Mouse (Mus musculus) heart, adult 2 months (tissue): ENCODE data around the gene Eno2. TPM values are rescaled to one million over a fixed set of nuclear protein-coding genes. Genes with fewer than 3 reads are reported as not detected.

ENCODE experiments used
- DNase-seq, 2 experiments: peaks; one replicate each; pipeline ENCODE4 v3.0.0; 2021
- H3K27ac ChIP-seq: fragments of 200-600 bp; 2 replicates; pipeline ENCODE4 v1.8.1; 2022
- H3K27me3 ChIP-seq: fragments of 200-500 bp; 2 replicates; pipeline ENCODE4 v1.6.1; 2012; ENCODE audit warnings: mild to moderate bottlenecking, low read length, inconsistent platforms, mixed read lengths; ENCODE audit not compliant: control insufficient read depth, insufficient read depth
- H3K36me3 ChIP-seq: fragments of 200-500 bp; 2 replicates; pipeline ENCODE4 v1.6.1; 2012; ENCODE audit warnings: low read length, inconsistent platforms; ENCODE audit not compliant: control insufficient read depth, insufficient read depth
- H3K4me1 ChIP-seq: fragments of 200-500 bp; 2 replicates; pipeline ENCODE4 v1.6.1; 2011; ENCODE audit warnings: low read length; ENCODE audit not compliant: control insufficient read depth, insufficient read depth
- H3K4me3 ChIP-seq: fragments of 200-600 bp; 2 replicates; pipeline ENCODE4 v1.8.1; 2022
- H3K79me2 ChIP-seq: fragments of 200-500 bp; replicated peaks from 2 replicates; pipeline ENCODE4 v1.6.1; 2012; ENCODE audit warnings: mild to moderate bottlenecking, inconsistent platforms, low read length, moderate library complexity, mixed read lengths; ENCODE audit not compliant: control insufficient read depth, insufficient read depth
- H3K9ac ChIP-seq: fragments of 200-500 bp; 2 replicates; pipeline ENCODE4 v1.6.1; 2012; ENCODE audit warnings: low read depth, mild to moderate bottlenecking, control low read depth, inconsistent platforms, low read length, mixed read lengths
- CTCF ChIP-seq: fragments of 200-600 bp; IDR thresholded peaks from 2 replicates; pipeline ENCODE4 v1.8.1; 2022; ENCODE audit warnings: antibody characterized with exemption, mild to moderate bottlenecking, moderate library complexity
- EP300 ChIP-seq: fragments of 200-500 bp; IDR thresholded peaks from 2 replicates; pipeline ENCODE4 v1.6.1; 2011; ENCODE audit warnings: low read depth, low read length, control low read depth; ENCODE audit not compliant: insufficient read depth
- POLR2A ChIP-seq: fragments of 200-500 bp; IDR thresholded peaks from 2 replicates; pipeline ENCODE4 v1.6.1; 2011; ENCODE audit warnings: mild to moderate bottlenecking, low read depth, low read length, control low read depth; ENCODE audit not compliant: insufficient read depth
- WGBS: fragments of 180-500 bp; shearing (Covaris S2); methylation state at CpG from one replicate; pipeline ENCODE4 v1.1.7; 2018; 5-methylcytosine and 5-hydroxymethylcytosine counted together
- intact Hi-C: fragments of 180-260 bp; cut with DNase I; formaldehyde crosslinking; loops from one replicate; pipeline ENCODE4 v1.15.1; 2025
- polyA plus RNA-seq: library from polyadenylated mRNA; depleted of rRNA; stranded (reverse); fragments of >200 nt; gene quantifications from 2 replicates; pipeline ENCODE4 v1.2.3, GENCODE M21; 2012
- total RNA-seq, 2 experiments: library from RNA; stranded (reverse); gene quantifications; 2 replicates each; pipeline ENCODE4 v1.2.3; 2021

Gene Eno2
- total and polyA plus RNA-seq, 3 experiments = 2.4 to 2.7 (median 2.4) TPM

DNA sequence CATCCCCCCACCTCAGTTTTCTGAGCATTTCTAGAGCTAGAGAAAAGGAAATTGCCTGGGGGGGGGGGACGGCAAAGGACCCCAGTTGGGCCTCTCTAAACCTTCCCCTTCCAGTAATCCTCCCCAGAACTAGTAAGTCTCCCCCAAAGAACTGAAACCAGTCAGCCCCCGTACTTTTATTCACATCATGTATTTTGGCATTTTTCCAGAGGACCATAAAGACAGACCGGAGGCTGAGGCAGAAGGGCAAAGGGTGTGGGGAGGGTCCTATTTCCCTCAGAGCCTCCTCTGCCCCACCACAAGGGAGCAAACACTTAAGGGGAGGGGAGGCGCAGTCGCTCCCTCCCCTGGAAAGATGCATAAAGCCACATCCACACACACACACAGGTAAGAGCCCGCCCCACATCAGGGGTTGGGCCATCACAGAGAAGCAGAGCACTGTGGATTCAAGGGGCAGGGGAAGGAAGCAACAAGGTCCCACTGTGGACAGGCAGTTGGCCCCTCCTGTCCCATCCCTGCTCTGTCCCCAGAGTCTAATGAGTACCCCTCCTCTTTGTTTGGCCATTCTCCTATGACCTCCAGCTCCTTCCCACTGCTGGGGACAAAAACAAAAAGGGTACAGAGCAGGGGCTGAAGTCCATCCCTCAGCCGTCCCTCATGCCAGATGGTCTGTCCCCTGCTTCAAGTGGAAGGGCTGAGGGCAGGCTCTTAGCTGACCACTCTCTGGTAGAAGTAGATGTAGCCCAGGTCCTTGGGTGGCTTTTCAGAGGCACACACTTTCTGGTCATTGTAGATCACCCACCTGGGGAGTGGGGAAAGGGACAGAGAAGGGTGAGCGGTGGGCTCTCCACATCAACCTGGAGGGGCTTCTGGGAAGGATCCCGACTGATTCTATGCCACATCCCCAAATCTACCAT, 45.6 kb upstream of the Eno2 start:
- TF ChIP-seq POLR2A = no peak
- TF ChIP-seq EP300 = no peak
- TF ChIP-seq CTCF = no peak
- Histone ChIP-seq H3K27me3 (no peaks in the 10 kb centered on the region), H3K4me3 (no peak overlapping the region), H3K27ac (no peak overlapping the region), H3K4me1 (peaks cover 4% of the 10 kb centered on the region), H3K79me2 (no peaks in the 10 kb centered on the region), H3K9ac (no peak overlapping the region), H3K36me3 (no peaks in the 10 kb centered on the region; the same call in 1 of the 2 replicates)
- 78% methylated on average over 9 of the region's 9 CpGs for WGBS
- DNase-seq = peak in 1 of 2 experiments; percentile 15
- intact Hi-C loops = no loop called here

DNA sequence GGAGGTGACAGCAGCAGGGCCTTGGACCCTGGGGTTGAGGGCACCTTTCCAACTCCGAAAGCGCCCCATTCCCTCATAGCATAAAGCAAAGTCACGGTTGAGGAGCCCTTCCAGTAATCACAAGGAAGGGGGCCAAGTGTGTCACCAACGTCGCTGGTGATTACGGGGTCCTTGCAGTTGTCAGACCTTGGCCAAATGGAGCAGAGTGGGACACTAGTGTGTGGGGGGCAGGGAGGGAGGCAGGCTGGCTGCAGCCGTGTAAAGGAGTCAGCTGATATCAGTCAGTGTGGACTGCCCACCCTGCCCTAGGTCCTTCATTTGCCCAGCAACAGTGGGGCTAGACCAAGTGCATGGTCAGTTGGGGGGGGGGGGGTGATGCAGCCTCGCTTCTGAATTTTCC, 45.0 kb upstream of the Eno2 start:
- Histone ChIP-seq H3K36me3 (no peaks in the 10 kb centered on the region; the same call in 1 of the 2 replicates), H3K9ac (0 out of 2 replicates have a peak overlapping the region, but pooled peaks have one; percentile 6), H3K4me1 (peaks cover 8% of the 10 kb centered on the region), H3K79me2 (no peaks in the 10 kb centered on the region), H3K27ac (peak overlapping the region; percentile 92; the same call in 1 of the 2 replicates), H3K4me3 (peak overlapping the region; percentile 85; the same call in 1 of the 2 replicates), H3K27me3 (no peaks in the 10 kb centered on the region)
- WGBS = 41% methylated on average over 8 of the region's 8 CpGs
- no peak for DNase-seq
- TF ChIP-seq EP300 = no peak
- TF ChIP-seq POLR2A = no peak
- TF ChIP-seq CTCF = no peak
- intact Hi-C loops = no loop called here

DNA sequence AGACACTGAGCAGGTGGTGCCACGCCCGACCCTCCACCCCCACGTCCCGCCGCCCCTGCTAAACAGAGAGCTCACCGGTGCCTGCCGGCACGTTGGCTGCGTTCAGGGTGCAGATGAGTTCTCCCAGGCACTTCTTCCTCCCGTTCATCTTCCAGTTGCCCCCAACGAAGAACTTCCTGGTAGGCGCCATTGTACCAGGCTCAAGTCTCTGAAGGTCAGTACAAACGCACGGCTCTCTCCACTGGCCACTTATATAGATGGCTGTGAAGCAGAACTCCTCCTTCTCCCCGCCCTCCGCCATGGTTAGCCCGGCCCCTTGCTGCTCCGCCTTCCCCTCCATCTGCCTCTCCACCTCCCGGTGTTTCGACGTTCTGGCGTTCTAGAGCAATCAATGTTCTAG, 44.5 kb upstream of the Eno2 start, which contains the start of gene Tpi1:
Gene Tpi1 (minus strand): TSS at position 364 of the 400 bp plus-strand sequence.
- H3K36me3 ChIP-seq = no peaks in the 10 kb centered on the region; the same call in 1 of the 2 replicates
- peak; percentile 92 to 93 for DNase-seq
- intact Hi-C loops = no loop called here
- peak within 1 kb of the TSS; percentile 70 for H3K9ac ChIP-seq
- no peaks in the 10 kb centered on the region for H3K79me2 ChIP-seq
- no peaks in the 10 kb centered on the region for H3K27me3 ChIP-seq
- H3K4me3 ChIP-seq = peak within 1 kb of the TSS; percentile 85
- under 1% methylated on average over 22 of the region's 22 CpGs for WGBS
- H3K4me1 ChIP-seq = peaks cover 8% of the 10 kb centered on the region
- peak within 1 kb of the TSS; percentile 92 for H3K27ac ChIP-seq
- TF ChIP-seq POLR2A = peak; percentile 99
- peak; percentile 91 for TF ChIP-seq EP300
- no peak for TF ChIP-seq CTCF

DNA sequence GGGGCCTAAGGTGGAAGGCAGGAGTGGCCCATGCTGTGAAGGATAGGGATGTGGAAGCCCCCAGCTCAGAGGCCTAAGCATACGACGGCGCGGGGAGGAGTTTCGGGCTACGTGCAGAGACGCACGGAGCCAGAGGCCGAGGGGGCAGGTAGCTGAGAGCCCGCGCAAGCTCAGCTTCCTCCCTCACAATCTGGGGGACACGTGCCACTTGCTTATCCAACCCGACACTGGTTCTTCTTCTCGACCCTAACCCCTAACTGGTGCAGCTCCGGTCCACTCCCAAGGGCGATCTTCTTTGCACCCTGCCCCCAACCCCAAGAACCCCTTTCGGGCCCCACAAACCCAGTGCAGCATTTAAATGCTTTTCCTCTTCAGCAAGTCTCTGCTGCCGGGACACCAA, 44.0 kb upstream of the Eno2 start:
- under 1% methylated on average over 18 of the region's 18 CpGs for WGBS
- TF ChIP-seq EP300 (no peak), CTCF (no peak), POLR2A (no peak; the same call in 1 of the 2 replicates)
- no peaks in the 10 kb centered on the region; the same call in 1 of the 2 replicates for H3K36me3 ChIP-seq
- H3K79me2 ChIP-seq = no peaks in the 10 kb centered on the region
- H3K4me1 ChIP-seq = peaks cover 8% of the 10 kb centered on the region
- no peaks in the 10 kb centered on the region for H3K27me3 ChIP-seq
- H3K4me3 ChIP-seq = peak overlapping the region; percentile 85
- peak; percentile 72 to 75 for DNase-seq
- peak overlapping the region; percentile 70 for H3K9ac ChIP-seq
- intact Hi-C loops = no loop called here
- H3K27ac ChIP-seq = peak overlapping the region; percentile 92

DNA sequence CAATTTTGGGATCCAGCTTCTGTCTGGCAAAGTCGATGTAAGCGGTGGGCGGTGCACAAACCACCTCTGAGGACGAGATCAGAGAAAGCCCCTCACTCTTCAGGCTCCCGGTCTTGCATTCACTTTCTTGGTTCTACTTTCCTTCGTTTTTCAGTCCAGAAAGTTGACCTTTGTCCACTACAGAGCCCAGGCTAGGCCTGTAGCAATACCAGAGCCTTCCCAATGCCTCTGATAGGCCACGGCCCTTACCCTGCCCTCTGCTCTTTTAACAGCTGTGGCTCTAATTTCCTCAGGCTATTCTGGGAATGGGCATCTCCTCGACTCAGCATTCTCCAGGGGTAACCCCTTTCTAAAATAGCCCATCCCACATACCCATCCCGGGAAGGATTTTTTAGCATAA, 43.4 kb upstream of the Eno2 start:
- H3K27me3 ChIP-seq = no peaks in the 10 kb centered on the region
- no peaks in the 10 kb centered on the region; the same call in 1 of the 2 replicates for H3K36me3 ChIP-seq
- DNase-seq = peak; percentile 12 to 24
- TF ChIP-seq EP300 = no peak
- TF ChIP-seq POLR2A = no peak
- TF ChIP-seq CTCF = no peak
- no peaks in the 10 kb centered on the region for H3K79me2 ChIP-seq
- peak overlapping the region; percentile 70 for H3K9ac ChIP-seq
- H3K4me3 ChIP-seq = peak overlapping the region; percentile 85
- H3K27ac ChIP-seq = peak overlapping the region; percentile 92
- intact Hi-C loops = no loop called here
- peaks cover 13% of the 10 kb centered on the region for H3K4me1 ChIP-seq
- 27% methylated on average over 9 of the region's 9 CpGs for WGBS
